Mouse (Mus musculus): ENCODE data around the gene AI837181.

Gene AI837181

DNA sequence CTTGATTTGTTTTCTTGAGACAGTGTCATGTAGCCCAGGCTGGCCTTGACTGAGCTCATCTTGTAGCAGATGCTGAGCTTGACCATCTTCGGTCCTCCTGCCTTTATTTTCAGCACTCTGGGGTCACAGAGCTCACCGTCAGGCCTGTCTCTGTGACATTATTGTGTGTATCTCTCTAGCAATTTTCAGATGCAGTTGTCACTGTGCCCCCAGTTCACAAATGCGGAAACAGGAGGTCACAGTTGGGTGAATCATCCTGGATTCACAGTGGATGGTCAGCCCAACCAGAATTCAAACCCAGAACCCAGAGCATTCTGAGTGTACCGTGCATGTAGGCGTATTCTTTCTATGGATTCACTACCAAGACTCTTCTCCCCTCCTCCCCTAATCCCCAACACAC is 20.8 kb downstream of the AI837181 start:
- DNase-seq (ENCODE audit: low read depth, low spot score): no peak

DNA sequence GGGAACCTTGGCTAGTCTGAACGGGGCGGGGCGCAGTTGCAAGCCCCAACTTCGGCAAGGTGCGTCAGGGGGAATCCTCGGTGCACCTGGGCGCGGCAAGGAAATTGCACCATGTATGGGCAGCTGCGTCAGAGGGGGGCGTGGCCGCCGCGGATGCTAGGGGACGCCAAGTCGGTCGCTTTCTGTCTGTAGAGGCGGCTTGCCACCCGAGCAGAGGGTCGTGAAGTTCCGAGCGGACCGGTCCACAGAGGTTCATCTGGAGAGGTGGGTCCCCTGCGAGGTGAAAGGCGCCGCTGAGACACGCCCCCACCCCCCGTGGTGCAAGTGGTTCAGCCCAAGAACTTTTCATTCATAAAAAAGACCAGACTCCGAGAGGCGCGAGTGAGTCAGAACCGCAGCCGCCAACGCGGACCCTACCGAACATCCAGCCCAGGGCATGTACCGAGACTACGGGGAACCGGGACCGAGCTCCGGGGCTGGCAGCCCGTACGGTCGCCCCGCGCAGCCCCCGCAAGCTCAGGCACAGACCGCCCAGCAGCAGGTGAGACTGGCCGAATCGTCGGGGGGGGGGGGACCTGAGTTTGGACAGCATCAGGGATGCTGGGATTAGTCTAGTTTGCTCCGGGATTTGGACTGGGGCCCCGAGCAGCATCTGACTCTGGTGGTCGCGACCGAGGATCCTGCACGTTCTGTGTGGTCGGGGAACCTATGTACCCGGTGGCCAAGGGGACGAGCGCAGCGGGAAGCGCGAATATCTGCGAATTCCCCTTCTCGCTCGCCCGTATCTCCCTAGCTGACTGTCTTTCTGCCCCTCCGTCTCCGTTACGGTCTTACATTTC is 22.8 kb downstream of the AI837181 start, which contains the start of gene Fosl1:
TSS of gene Fosl1 (plus strand) at position 33 of the 839 bp plus-strand sequence.
- DNase-seq (ENCODE audit: low read depth, low spot score): no peak

DNA sequence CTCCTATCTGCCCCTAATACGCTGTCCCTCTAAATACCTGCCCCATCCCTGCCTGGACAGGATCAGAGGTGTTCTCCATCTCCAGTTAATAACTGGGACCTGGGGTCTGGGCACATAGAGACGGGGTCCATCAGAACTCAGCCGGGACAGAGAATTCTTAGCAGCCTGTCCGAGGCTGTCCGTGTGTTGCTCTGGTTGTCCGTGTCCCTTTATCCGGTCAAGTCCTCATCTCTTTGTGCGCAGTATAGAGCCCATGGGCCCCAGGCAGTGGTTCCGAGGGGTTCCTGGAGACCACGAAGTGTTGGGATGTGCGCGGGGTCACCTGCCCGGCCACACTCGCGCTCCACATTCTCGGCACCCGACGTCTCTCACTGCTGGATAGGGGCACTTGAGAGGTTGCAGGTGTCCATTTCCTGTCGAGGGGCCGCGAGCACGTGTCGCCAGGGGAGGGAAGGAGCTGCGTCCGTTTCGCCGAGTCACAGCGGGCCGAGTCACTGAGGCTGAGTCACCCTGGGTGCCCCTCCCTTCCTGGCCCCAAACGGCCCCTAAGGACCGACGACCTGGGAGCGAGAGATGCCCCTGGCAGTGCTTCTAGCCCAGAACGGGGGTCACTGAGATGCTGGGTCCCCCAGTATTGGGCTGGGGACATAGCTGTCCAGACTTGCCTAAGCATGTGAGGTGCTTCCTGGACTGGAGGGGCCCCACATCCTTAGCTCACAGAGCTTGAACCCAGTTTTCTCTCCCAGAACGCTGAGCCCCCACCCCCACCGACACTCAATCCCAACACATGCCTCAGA is 23.6 kb downstream of the AI837181 start:
- no peak for DNase-seq (ENCODE audit: low read depth, low spot score)

DNA sequence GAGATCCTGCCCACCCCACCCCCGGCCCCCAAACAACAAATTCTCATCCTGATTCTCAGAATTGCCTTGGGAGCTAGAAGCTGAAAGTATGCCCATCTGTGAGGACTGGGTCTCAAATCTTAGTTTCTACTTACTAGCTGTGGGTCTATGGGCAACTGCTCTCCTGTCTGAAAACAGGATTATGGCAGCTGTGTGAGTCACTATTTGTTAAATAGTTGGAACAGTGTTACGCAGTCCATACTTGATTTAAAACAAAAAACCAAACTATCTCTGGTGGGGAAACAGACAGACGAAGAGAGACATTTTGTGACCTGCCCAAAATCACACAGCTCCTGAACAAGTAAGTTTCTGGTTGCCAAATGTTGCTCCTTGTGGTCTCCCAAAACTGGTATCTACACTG is 24.7 kb downstream of the AI837181 start:
- no peak for DNase-seq (ENCODE audit: low read depth, low spot score)

DNA sequence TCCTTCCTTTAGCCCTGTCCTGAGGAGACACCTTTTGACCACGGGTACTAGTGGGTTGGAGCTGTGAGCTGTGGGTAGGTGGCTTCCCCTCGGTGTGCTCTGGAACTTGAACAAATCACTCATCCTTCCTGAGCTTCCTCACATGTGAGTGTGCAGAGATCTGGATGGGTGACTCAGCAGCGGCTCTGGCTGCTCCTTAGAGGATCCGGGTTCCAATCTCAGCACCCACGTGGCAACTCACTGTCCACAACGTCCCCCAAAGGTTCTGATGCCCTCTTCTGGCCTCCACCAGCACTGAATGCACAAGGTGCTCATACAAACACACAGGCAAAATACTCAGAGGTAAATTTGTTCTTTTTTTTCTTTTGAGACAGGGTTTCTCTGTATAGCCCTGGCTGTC is 26.8 kb downstream of the AI837181 start:
- no peak for DNase-seq (ENCODE audit: low read depth, low spot score)

DNA sequence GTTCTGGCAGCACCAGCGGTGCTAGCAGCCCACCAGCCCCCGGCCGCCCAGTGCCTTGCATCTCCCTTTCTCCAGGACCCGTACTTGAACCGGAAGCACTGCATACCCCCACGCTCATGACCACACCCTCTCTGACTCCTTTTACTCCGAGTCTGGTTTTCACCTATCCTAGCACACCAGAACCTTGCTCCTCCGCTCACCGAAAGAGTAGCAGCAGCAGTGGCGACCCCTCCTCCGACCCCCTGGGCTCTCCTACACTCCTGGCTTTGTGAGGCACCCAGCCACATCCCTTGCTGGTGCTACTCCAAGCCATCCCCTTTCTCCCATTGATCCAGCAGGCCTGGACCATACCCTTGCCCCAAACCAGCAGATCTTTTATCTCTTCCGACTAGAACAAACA is 30.1 kb downstream of the AI837181 start:
- DNase-seq (ENCODE audit: low read depth, low spot score): no peak

DNA sequence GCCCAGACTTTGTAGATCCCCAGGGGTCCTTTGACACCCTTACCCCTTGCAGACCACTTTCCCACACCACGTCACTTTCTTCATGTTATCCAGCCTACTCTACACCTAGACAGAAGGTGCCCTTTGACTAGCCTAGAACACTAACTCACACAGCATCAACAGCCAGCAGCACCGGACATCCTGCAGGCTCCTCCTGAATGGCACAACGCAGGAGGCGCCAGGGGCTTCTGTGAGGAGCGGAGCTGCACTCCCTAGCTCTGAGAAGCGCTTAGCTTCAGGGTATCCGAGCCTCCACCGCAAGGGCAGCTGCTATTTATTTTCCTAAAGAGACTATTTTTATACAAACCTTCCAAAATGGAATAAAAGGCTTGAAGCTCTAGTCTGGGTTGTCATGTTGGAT is 30.6 kb downstream of the AI837181 start:
- no peak for DNase-seq (ENCODE audit: low read depth, low spot score)

DNA sequence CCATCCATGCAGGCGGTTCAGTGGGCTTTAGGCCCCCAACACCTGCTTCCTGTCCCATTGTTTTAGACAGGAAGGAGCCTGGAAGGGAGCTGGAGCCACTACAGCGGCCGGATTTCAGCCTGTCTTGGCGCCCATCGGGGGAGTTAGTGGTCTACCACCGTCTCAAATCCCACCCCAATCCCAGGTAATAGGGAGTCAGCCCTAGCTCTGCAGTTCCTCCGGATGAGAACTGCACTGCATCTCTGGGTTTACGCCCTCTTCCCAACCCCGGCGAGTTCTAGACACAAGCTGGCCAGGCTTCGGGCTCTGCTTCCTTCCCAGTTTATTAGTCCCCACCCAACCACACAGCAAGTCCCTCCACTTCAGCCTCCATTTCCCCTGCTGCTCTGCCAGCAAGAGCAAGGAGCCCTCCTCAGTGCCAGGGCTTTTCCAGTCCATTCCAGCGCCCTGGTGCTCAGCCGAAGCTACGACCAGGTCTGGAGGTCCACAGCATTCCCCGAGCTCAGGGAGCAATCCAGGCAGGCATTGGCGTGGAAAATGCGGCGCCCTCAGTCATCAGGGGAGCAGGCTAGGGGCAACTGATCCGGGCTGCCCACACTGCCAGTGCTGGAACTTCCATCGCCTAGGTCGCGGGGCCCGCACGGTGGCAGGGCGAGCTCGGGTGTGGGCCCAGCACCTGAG is 31.4 kb downstream of the AI837181 start:
- no peak for DNase-seq (ENCODE audit: low read depth, low spot score)

DNA sequence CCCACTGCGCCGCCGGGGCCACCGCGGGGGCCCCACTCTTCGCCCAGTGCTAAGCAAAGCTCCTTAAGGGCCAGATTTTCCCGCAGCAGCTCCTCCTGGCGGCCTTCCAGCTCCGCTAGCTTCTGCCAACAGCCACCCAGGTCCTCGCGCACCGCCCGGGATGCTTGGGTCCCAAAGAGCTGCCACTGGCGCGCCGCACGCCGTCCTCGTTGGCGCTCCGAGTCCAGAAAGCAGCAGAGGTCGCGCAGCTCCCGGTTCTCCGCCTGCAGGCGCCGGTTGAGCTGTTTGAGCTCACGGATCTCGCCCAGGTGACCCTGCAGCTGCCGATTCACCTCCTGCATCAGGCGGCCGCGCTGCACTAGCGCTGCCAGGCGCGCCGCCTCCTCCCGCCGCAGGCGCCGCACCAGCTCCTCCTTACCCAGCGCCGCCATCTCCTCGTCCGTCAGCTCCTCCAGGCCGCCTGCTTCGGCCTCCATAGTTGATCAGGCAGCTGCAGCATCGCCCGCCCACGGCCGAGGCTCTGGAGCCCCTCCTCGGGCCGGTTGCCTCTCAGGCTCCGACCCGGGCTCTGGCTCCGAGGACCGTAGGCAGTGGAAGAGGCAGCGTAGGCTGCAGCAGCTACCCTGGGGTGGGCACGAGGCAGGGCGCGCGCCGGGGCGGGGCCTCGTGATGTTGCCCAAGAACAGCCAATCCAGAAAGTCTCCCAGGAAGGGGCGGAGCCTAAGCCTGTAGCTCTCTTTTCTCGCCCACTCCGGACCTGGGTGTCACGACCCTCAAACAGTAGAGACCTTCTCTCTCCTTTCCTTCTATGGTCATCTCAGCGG is 32.2 kb downstream of the AI837181 start:
- DNase-seq (ENCODE audit: low read depth, low spot score): peak; percentile 93

DNA sequence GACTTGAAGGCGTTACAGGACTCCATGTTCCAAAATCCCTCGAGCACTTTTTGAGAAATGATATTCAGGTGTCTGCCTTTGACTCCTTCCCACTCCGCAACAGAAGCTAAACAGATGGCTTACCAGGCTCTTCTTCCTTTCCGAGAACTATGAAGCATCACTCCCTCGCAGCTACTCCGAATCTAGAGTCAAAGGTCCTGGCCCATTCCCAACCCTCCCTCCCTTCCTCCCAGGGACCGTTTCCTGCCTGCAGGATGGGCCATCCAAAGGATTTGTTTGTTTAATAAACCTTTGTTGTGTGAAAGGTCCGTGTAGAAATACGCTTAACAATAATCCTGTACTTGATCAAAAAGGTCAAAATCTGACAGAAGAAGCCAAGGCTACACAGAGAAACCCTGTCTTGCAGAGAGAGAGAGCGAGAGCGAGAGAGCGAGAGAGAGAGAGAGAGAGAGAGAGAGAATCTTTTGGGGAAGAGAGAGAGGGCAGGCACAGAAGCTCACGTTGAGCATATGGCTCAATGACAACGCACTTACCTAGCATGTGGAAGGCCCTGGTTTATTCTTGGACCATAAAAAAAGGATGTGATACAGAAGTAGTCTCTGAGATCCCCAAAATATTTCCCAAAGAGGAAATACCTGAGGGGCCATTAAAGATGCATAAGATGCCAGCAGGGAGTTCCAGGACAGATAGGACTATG is 33.0 kb downstream of the AI837181 start, which contains the start of gene Ccdc85b:
TSS of gene Ccdc85b (minus strand) at position 149 of the 697 bp plus-strand sequence.
- no peak for DNase-seq (ENCODE audit: low read depth, low spot score)

DNA sequence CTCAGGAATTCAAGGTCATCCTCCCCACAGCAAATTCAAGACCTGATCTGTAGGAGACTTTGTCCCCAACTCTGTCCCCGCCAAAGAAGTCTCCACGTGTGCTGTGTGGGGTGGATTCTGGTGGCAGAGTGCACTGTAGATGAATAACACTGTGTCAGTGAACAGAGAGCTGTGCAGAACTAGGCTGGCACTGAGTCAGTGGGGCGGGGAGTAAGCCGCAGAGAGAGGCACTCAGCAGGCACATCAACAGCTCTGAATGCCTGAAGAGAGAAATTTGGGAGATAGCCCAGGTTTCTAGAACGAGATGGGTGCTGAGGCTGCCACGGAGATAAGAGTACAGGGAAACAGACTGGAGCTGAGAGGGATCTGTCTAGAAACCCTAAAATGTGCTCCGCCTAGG is 34.1 kb downstream of the AI837181 start:
- no peak for DNase-seq (ENCODE audit: low read depth, low spot score)

DNA sequence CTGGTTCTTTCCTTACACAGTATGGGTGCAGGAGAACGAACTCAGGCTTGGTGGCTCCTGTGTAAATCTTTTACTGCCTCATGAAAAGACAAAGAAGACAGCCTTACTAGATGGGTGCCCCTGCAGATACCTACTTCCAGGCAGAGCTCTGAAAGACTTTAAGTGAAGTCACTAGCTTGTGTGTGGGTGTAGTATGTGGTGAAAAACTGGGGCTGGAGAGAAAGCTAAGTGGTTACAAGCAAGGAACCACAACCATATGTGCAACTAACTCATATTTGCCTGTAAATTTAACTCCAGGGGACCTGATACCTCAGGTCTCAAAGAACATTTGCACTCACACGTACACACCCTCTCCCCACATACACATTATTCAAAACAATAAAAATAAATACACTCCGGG is 35.0 kb downstream of the AI837181 start:
- DNase-seq (ENCODE audit: low read depth, low spot score): no peak

DNA sequence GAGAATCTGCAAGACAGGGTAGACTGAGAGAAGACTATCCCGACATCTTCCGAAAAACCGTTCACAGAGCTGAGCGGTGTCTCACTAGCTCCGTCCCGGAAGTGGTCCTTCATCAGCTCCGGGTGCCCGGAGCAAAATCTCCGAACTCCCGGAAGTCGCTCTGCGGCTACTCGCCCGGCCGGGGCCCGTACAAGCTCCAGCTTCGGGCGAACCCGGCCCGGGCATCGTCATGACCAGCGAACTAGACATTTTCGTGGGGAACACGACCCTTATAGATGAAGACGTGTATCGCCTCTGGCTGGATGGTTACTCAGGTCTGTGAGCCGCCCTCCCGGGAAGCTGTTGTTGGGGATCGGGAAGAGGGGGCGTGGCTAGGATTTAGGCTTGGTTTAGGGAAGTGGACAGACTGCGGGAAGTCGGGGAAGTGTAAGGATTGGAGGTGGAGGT is 35.5 kb downstream of the AI837181 start, which contains the start of gene Fibp:
TSS of gene Fibp (plus strand) at position 151 of the 447 bp plus-strand sequence.
- DNase-seq (ENCODE audit: low read depth, low spot score): peak; percentile 82

DNA sequence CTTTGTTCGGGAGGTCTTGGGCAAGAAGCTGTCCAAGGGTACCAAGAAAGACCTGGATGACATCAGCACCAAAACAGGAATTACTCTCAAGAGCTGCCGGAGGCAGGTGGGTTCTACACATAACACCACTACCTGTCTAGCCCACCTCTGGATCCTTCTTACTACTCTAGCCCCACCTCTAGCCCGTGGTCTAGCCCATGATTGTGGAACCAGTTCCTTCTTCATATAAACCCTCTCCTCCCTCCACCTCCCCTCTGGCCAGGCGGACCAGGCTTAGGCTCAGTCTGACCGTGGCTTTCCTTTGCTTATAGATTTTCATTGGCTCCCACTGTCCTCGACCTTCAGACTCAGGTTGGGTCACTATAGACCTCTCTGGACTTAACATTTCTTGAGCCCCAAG is 36.5 kb downstream of the AI837181 start:
- DNase-seq (ENCODE audit: low read depth, low spot score): no peak

DNA sequence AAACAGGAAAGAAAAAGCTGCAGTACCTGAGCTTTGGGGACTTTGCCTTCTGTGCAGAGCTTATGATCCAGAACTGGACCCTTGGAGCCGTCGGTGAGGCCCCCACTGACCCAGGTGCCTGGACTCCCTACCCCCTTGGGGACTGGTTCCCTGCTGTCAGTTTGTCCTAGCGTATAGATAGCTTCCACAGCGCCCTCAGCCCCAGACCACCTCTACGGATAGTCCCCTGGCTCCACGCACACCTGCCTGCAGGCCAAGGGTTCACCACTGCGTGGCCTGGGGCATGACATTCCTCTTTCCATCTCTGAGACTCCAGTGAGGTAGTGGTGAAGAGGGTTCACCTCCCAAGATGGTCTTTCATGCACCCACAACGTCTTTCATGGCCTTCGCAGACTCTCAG is 38.3 kb downstream of the AI837181 start:
- DNase-seq (ENCODE audit: low read depth, low spot score): no peak

DNA sequence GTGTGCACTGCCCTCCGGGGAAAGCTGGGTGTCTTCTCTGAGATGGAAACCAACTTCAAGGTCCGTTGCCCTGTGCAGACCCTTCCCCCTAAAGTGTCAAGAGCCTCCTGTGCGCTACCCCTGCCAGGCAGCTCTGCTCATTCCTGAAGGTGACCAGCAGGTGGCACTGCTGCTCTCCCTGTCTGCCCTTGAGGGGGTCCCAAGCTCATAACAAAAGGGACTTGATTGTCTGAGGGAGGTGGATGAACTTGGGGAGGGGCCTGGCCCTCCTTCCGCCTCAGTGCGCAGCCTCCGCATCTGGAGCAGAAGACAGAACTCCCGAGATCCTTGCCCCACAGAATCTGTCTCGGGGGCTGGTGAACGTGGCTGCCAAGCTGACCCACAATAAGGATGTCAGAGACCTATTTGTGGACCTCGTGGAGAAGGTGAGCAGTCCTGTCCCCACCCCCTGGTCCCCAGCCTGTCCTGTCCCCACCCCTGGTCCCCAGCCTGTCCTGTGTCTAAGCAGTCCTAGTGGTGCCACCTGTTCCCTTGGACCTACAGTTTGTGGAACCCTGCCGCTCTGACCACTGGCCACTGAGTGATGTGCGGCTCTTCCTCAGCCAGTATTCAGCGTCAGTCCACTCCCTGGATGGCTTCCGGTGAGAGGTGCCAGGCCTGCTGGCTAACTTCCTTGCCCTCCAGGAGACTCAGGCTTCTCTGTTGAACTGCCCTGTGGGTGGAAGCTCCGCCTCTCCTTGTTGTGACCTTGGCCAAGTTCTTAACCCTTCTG is 39.0 kb downstream of the AI837181 start:
- DNase-seq (ENCODE audit: low read depth, low spot score): no peak

DNA sequence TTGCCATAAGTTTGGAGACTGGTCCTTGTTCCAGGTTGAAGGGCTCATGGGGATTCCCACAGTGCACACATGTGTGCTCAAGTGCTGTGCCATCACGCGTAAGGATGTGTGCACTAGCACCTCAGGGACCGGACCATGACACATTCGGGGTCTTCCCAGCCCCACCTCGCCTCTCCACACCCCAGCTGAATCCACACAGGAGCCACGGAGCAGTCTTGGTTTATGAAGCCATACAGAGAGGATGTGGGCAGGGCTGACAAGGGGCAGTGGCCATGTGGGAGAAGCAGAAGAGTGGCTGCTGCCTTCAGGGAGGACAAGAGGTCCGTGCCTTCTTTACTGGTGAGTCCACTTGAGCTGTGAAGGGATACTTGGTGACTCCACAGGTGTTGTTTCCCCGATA is 40.1 kb downstream of the AI837181 start:
- DNase-seq (ENCODE audit: low read depth, low spot score): no peak

DNA sequence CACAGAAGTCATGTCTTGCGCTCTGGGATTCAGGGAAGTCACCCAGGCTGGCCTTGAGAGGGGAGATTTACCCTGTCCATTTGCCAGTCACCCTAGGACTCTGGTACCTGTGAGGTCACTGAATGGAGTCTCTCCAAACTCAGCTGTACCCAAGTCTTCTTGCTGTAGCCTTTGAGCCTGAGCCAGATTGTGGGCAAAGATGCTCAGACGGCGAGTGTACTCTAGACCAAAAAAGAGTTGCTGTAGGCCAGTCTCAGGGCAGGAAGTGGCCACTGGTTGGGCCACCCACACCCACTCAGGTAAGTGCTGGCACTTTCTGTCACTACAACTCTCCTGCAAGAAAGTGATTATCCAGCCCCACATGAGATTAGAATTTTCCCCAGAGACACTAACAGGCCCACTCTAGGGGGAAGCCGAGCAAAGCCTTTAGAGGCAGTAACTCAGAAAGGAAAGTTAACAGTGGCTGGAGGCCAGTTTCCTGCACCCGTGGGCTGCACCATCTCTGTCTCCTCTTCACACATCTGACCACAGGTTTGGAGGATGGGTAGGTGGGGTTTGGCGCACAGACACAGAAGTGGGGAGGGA is 42.1 kb downstream of the AI837181 start:
- no peak for DNase-seq (ENCODE audit: low read depth, low spot score)

DNA sequence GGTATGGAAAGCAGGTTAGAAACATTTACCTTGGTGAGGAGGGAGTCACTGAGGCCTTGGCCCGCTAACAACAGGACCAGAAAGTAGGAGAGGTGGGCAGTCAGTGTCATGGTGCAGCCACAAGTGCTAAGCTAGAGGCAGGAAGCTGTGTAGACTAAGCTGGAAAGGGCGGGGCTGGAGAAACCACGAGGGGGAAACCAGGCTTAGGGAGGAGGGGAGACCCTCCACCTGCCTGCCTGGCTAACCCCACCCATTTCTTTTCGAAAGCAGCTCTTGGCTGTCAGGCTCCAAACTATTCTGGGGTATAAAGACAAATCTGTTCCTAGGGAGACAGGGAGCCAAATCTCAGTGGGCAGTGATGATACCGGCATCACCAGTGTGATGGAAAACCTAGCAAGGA is 43.4 kb downstream of the AI837181 start, which contains the start of gene Ctsw:
TSS of gene Ctsw (minus strand) at position 134 of the 400 bp plus-strand sequence.
- DNase-seq (ENCODE audit: low read depth, low spot score): no peak

Measured in skeletal muscle tissue, adult 2 months (tissue).